Mouse (Mus musculus) liver, embryonic 13.5 days (tissue): ENCODE measurements around the gene Pax3. TPM values are rescaled to one million over a fixed set of nuclear protein-coding genes. Genes with fewer than 3 reads are reported as not detected.

Experiments
- ATAC-seq: fragments of 200-750 bp; cut with Nextera tagmentation; 2 replicates; pipeline ENCODE4 v1.8.0; 2017; ENCODE audit warnings: low read depth, mild to moderate bottlenecking, moderate number of reproducible peaks, moderate library complexity
- DNase-seq: peaks from one replicate; pipeline ENCODE4 v3.0.0; 2022
- H3K27ac ChIP-seq: fragments of 300-500 bp; sonication (generic); 2 replicates; pipeline ENCODE4 v1.5.1; 2015; ENCODE audit warnings: moderate library complexity, mild to moderate bottlenecking, inconsistent platforms
- H3K27me3 ChIP-seq: fragments of 300-500 bp; sonication (generic); 2 replicates; pipeline ENCODE4 v1.6.1; 2015; ENCODE audit warnings: mild to moderate bottlenecking, inconsistent platforms
- H3K36me3 ChIP-seq: fragments of 300-500 bp; sonication (generic); 2 replicates; pipeline ENCODE4 v1.6.1; 2015; ENCODE audit warnings: mild to moderate bottlenecking, inconsistent platforms
- H3K4me1 ChIP-seq: fragments of 300-500 bp; sonication (generic); replicated peaks from 2 replicates; pipeline ENCODE4 v1.6.1; 2015; ENCODE audit warnings: inconsistent platforms
- H3K4me2 ChIP-seq: fragments of 300-500 bp; sonication (generic); 2 replicates; pipeline ENCODE4 v1.6.1; 2015; ENCODE audit warnings: inconsistent platforms, mild to moderate bottlenecking, moderate library complexity
- H3K4me3 ChIP-seq: fragments of 300-500 bp; sonication (generic); replicated peaks from 2 replicates; pipeline ENCODE4 v1.5.1; 2015; ENCODE audit warnings: mild to moderate bottlenecking, inconsistent platforms
- H3K9ac ChIP-seq: fragments of 300-500 bp; sonication (generic); 2 replicates; pipeline ENCODE4 v1.6.1; 2015; ENCODE audit warnings: mild to moderate bottlenecking, inconsistent platforms
- H3K9me3 ChIP-seq: fragments of 300-500 bp; sonication (generic); replicated peaks from 2 replicates; pipeline ENCODE4 v1.6.1; 2016; ENCODE audit warnings: inconsistent platforms
- whole genome bisulfite sequencing: fragments of 180-500 bp; shearing (Covaris S2); methylation state at CpG from one replicate; pipeline ENCODE4 v1.1.7; 2015; ENCODE audit not compliant: insufficient replicate concordance; 5-methylcytosine and 5-hydroxymethylcytosine counted together
- polyA plus RNA-seq: library from polyadenylated mRNA; unstranded; fragments of >200 nt; fragmentation: Nextera tagmentation; extraction: Ambion mirVana; gene quantifications from 2 replicates; pipeline ENCODE4 v1.2.1, GENCODE M21; 2015

Pax3 gene
- polyA plus RNA-seq, 1 experiment from 2014 or later: 0.06 TPM

GRCm38 (mm10) chr1:78190386-78191111 lies 6.4 kb downstream of the Pax3 start:
- H3K9me3 ChIP-seq: no peaks in the 10 kb centered on the region
- no peaks in the 10 kb centered on the region for H3K4me1 ChIP-seq
- 6% methylated on average over 12 of the region's 12 CpGs for WGBS
- H3K27ac ChIP-seq: no peak overlapping the region
- DNase-seq (no peak), ATAC-seq (no peak)
- no peak overlapping the region for H3K4me3 ChIP-seq
- H3K36me3 ChIP-seq: no peaks in the 10 kb centered on the region
- no peak overlapping the region for H3K9ac ChIP-seq
- no peak overlapping the region for H3K4me2 ChIP-seq
- H3K27me3 ChIP-seq: peaks cover 94% of the 10 kb centered on the region

GRCm38 (mm10) chr1:78189501-78190345 lies 7.2 kb downstream of the Pax3 start:
- under 1% methylated on average over 47 of the region's 47 CpGs for WGBS
- no peak for ATAC-seq

GRCm38 (mm10) chr1:78189016-78189415 lies 7.9 kb downstream of the Pax3 start:
- Histone ChIP-seq H3K27ac (no peak overlapping the region), H3K4me2 (no peak overlapping the region; the same call in 1 of the 2 replicates), H3K9me3 (no peaks in the 10 kb centered on the region), H3K27me3 (peaks cover 92% of the 10 kb centered on the region), H3K9ac (no peak overlapping the region), H3K36me3 (no peaks in the 10 kb centered on the region), H3K4me1 (no peaks in the 10 kb centered on the region), H3K4me3 (no peak overlapping the region)
- ATAC-seq: no peak
- WGBS: 1% methylated on average over 16 of the region's 16 CpGs
- DNase-seq: no peak

More at GRCm38 (mm10) chr1:78189501-78190345, 7.2 kb downstream of the Pax3 start:
- Histone ChIP-seq H3K36me3 (no peaks in the 10 kb centered on the region), H3K27ac (no peak overlapping the region), H3K9ac (no peak overlapping the region), H3K9me3 (no peaks in the 10 kb centered on the region), H3K4me3 (no peak overlapping the region; the same call in 1 of the 2 replicates), H3K4me2 (no peak overlapping the region; the same call in 1 of the 2 replicates), H3K27me3 (peaks cover 94% of the 10 kb centered on the region), H3K4me1 (no peaks in the 10 kb centered on the region)
- DNase-seq: no peak

- no peak overlapping the region for H3K4me3 ChIP-seq
- H3K27ac ChIP-seq: no peak overlapping the region
- H3K4me2 ChIP-seq: no peak overlapping the region
- peaks cover 88% of the 10 kb centered on the region for H3K27me3 ChIP-seq
- H3K36me3 ChIP-seq: no peaks in the 10 kb centered on the region
- WGBS: 3% methylated on average over 2 of the region's 2 CpGs
- DNase-seq (no peak), ATAC-seq (no peak)
- no peaks in the 10 kb centered on the region for H3K9me3 ChIP-seq
- H3K9ac ChIP-seq: no peak overlapping the region
- H3K4me1 ChIP-seq: no peaks in the 10 kb centered on the region
These were observed 8.6 kb downstream of the Pax3 start for GRCm38 (mm10) chr1:78188299-78188698.

GRCm38 (mm10) chr1:78187788-78188173 lies 9.2 kb downstream of the Pax3 start:
- no peak overlapping the region for H3K9ac ChIP-seq
- H3K4me3 ChIP-seq: no peak overlapping the region
- no peak for DNase-seq
- no peaks in the 10 kb centered on the region for H3K4me1 ChIP-seq
- H3K4me2 ChIP-seq: no peak overlapping the region
- no peak for ATAC-seq
- 14% methylated on average over 6 of the region's 6 CpGs for WGBS
- H3K9me3 ChIP-seq: no peaks in the 10 kb centered on the region
- H3K27ac ChIP-seq: no peak overlapping the region
- no peaks in the 10 kb centered on the region for H3K36me3 ChIP-seq
- peaks cover 85% of the 10 kb centered on the region for H3K27me3 ChIP-seq

GRCm38 (mm10) chr1:78187122-78187787 lies 9.7 kb downstream of the Pax3 start:
- Histone ChIP-seq H3K4me2 (no peak overlapping the region), H3K27me3 (peaks cover 85% of the 10 kb centered on the region), H3K9ac (no peak overlapping the region), H3K4me3 (no peak overlapping the region), H3K9me3 (no peaks in the 10 kb centered on the region), H3K4me1 (no peaks in the 10 kb centered on the region), H3K36me3 (no peaks in the 10 kb centered on the region), H3K27ac (no peak overlapping the region)
- DNase-seq (no peak), ATAC-seq (no peak)
- under 1% methylated on average over 8 of the region's 8 CpGs for WGBS

- Histone ChIP-seq H3K4me1 (no peaks in the 10 kb centered on the region), H3K27me3 (peaks cover 52% of the 10 kb centered on the region), H3K9ac (no peak overlapping the region), H3K36me3 (no peaks in the 10 kb centered on the region), H3K27ac (no peak overlapping the region), H3K9me3 (no peaks in the 10 kb centered on the region), H3K4me3 (no peak overlapping the region), H3K4me2 (no peak overlapping the region)
- DNase-seq: no peak
- WGBS: 38% methylated on average over 5 of the region's 5 CpGs
- no peak for ATAC-seq
These were observed 14.0 kb downstream of the Pax3 start for GRCm38 (mm10) chr1:78182954-78183353.

GRCm38 (mm10) chr1:78181882-78182281 lies 15.1 kb downstream of the Pax3 start:
- Histone ChIP-seq H3K4me2 (no peak overlapping the region), H3K27me3 (peaks cover 48% of the 10 kb centered on the region), H3K4me3 (no peak overlapping the region), H3K9me3 (no peaks in the 10 kb centered on the region), H3K4me1 (no peaks in the 10 kb centered on the region), H3K27ac (no peak overlapping the region), H3K36me3 (no peaks in the 10 kb centered on the region), H3K9ac (no peak overlapping the region)
- no peak for ATAC-seq
- no peak for DNase-seq
- WGBS: 9% methylated on average over 9 of the region's 9 CpGs

- H3K9me3 ChIP-seq: no peaks in the 10 kb centered on the region
- no peaks in the 10 kb centered on the region for H3K4me1 ChIP-seq
- no peak overlapping the region for H3K27ac ChIP-seq
- H3K27me3 ChIP-seq: peaks cover 43% of the 10 kb centered on the region
- WGBS: 50% methylated on average over 6 of the region's 6 CpGs
- no peak for ATAC-seq
- no peak for DNase-seq
- no peak overlapping the region for H3K4me2 ChIP-seq
- no peak overlapping the region for H3K9ac ChIP-seq
- no peak overlapping the region for H3K4me3 ChIP-seq
- H3K36me3 ChIP-seq: no peaks in the 10 kb centered on the region
These were observed 24.6 kb downstream of the Pax3 start for GRCm38 (mm10) chr1:78172334-78172733.

GRCm38 (mm10) chr1:78171671-78172070 lies 25.3 kb downstream of the Pax3 start:
- peaks cover 37% of the 10 kb centered on the region for H3K27me3 ChIP-seq
- 39% methylated on average over 1 of the region's 1 CpGs for WGBS

GRCm38 (mm10) chr1:78170771-78171170 lies 26.2 kb downstream of the Pax3 start:
- Histone ChIP-seq H3K4me1 (no peaks in the 10 kb centered on the region), H3K27me3 (peaks cover 35% of the 10 kb centered on the region), H3K36me3 (no peaks in the 10 kb centered on the region), H3K4me3 (no peak overlapping the region), H3K9me3 (no peaks in the 10 kb centered on the region), H3K4me2 (no peak overlapping the region), H3K9ac (no peak overlapping the region), H3K27ac (no peak overlapping the region)
- no peak for DNase-seq
- 53% methylated on average over 9 of the region's 9 CpGs for WGBS
- ATAC-seq: no peak

More at GRCm38 (mm10) chr1:78171671-78172070, 25.3 kb downstream of the Pax3 start:
- DNase-seq (no peak), ATAC-seq (no peak)
- Histone ChIP-seq H3K9me3 (no peaks in the 10 kb centered on the region), H3K4me2 (no peak overlapping the region), H3K4me3 (no peak overlapping the region), H3K27ac (no peak overlapping the region), H3K36me3 (no peaks in the 10 kb centered on the region), H3K9ac (no peak overlapping the region), H3K4me1 (no peaks in the 10 kb centered on the region)
